Mouse (Mus musculus) liver, embryonic 14.5 days (tissue): ENCODE measurements around the gene Azin2.

Source experiments
- CTCF ChIP-seq: IDR thresholded peaks from 2 replicates; pipeline ENCODE4 v1.5.1; 2016; ENCODE audit warnings: antibody characterized with exemption, low read depth, control low read depth
- EP300 ChIP-seq: IDR thresholded peaks from 2 replicates; pipeline ENCODE4 v1.6.1; 2016; ENCODE audit warnings: antibody characterized with exemption, low read depth

GRCm38 (mm10) chr4:128946736-128947135, 15.5 kb downstream of the Azin2 start:
- TF ChIP-seq CTCF (no peak), EP300 (no peak)
